Mouse (Mus musculus) central nervous system, embryonic 14 days (tissue): Measurements from ENCODE around the gene Trappc2. TPM values are rescaled to one million over a fixed set of nuclear protein-coding genes. Genes with fewer than 3 reads are reported as not detected.

Experiments
- polyA plus RNA-seq: library from polyadenylated mRNA; depleted of rRNA; stranded (reverse); fragments of >200 nt; gene quantifications from 2 replicates; pipeline ENCODE4 v1.2.3, GENCODE M21; 2012; rRNA removed

The Trappc2 gene
- polyA plus RNA-seq: 25.3 and 27.7 TPM in 2 replicates

GRCm38 (mm10) chrX:166440036-166440615, at the start of gene Trappc2:
Gene Trappc2 (plus strand): TSS chrX:166440574.

GRCm38 (mm10) chrX:166440616-166441063, 266 bp downstream of the Trappc2 start, which contains the start of gene Ofd1:
Gene Ofd1 (minus strand): TSS chrX:166440704.

GRCm38 (mm10) chrX:166479365-166479983, 39.1 kb downstream of the Trappc2 start, which contains the start of gene Rab9:
Gene Rab9 (minus strand): TSS chrX:166479867.

Other genes with a start within 250 kb of the Trappc2 start
- gene Gpm6b, start 201.7 kb upstream of the Trappc2 start, polyA plus RNA-seq: 158 and 220 TPM in 2 replicates
- gene Ofd1, start 130 bp downstream of the Trappc2 start, polyA plus RNA-seq: 8.2 TPM in 2 replicates
- 25.5 and 27.8 TPM in 2 replicates for gene Rab9, start 39.3 kb downstream of the Trappc2 start, polyA plus RNA-seq
- gene Tceanc, start 78.0 kb downstream of the Trappc2 start, polyA plus RNA-seq: 2.8 and 2.9 TPM in 2 replicates
- gene Egfl6, start 145.1 kb downstream of the Trappc2 start, polyA plus RNA-seq: 4.3 and 20.3 TPM in 2 replicates